Mouse (Mus musculus) liver, adult 2 months (tissue): ENCODE results near the gene Med11. TPM values are rescaled to one million over a fixed set of nuclear protein-coding genes. Genes with fewer than 3 reads are reported as not detected.
"Not testable (repeated sequence)": the region's sequence is repeated elsewhere in the genome, so short reads cannot be mapped to it uniquely, and the experiment has no call there.

Source experiments
- DNase-seq: peaks from one replicate; pipeline ENCODE4 v3.0.0-alpha.2; 2011; ENCODE audit warnings: low read depth, low spot score; ENCODE audit errors: extremely low read depth
- H3K27ac ChIP-seq: fragments of 200-500 bp; replicated peaks from 2 replicates; pipeline ENCODE4 v1.5.1; 2012; ENCODE audit warnings: low read depth, mild to moderate bottlenecking, control low read depth, inconsistent platforms, low read length; ENCODE audit not compliant: insufficient read depth
- H3K27me3 ChIP-seq: fragments of 200-500 bp; 2 replicates; pipeline ENCODE4 v1.6.1; 2012; ENCODE audit warnings: mild to moderate bottlenecking, moderate library complexity, low read length, inconsistent platforms; ENCODE audit not compliant: control insufficient read depth, insufficient read depth
- H3K36me3 ChIP-seq: fragments of 200-500 bp; 2 replicates; pipeline ENCODE4 v1.6.1; 2012; ENCODE audit warnings: low read length, inconsistent platforms; ENCODE audit not compliant: control insufficient read depth, insufficient read depth
- H3K4me1 ChIP-seq: fragments of 200-500 bp; 2 replicates; pipeline ENCODE4 v1.6.1; 2011; ENCODE audit warnings: low read length; ENCODE audit not compliant: control insufficient read depth, insufficient read depth
- H3K4me3 ChIP-seq: fragments of 200-500 bp; 2 replicates; pipeline ENCODE4 v1.5.1; 2011; ENCODE audit warnings: low read depth, mild to moderate bottlenecking, control low read depth, low read length, moderate library complexity; ENCODE audit not compliant: insufficient read depth
- H3K79me2 ChIP-seq: fragments of 200-500 bp; 2 replicates; pipeline ENCODE4 v1.6.1; 2012; ENCODE audit warnings: inconsistent platforms, mild to moderate bottlenecking, low read length, moderate library complexity; ENCODE audit not compliant: control insufficient read depth, insufficient read depth
- H3K9ac ChIP-seq: fragments of 200-500 bp; 2 replicates; pipeline ENCODE4 v1.6.1; 2012; ENCODE audit warnings: low read depth, mild to moderate bottlenecking, control low read depth, inconsistent platforms, low read length
- CTCF ChIP-seq: fragments of 200-500 bp; IDR thresholded peaks from 2 replicates; pipeline ENCODE4 v1.5.1; 2011; ENCODE audit warnings: low read depth, low read length, control low read depth
- POLR2A ChIP-seq: fragments of 200-500 bp; IDR thresholded peaks from 2 replicates; pipeline ENCODE4 v1.6.1; 2011; ENCODE audit warnings: low read length, control low read depth; ENCODE audit not compliant: insufficient read depth; ENCODE audit errors: extremely low read depth
- WGBS: fragments of 180-500 bp; shearing (Covaris S2); methylation state at CpG from one replicate; pipeline ENCODE4 v1.1.7; 2018; 5-methylcytosine and 5-hydroxymethylcytosine counted together
- polyA plus RNA-seq: library from polyadenylated mRNA; depleted of rRNA; stranded (reverse); fragments of >200 nt; gene quantifications from 2 replicates; pipeline ENCODE4 v1.2.3, GENCODE M21; 2012
- total RNA-seq: library from RNA; depleted of rRNA; stranded (reverse); fragments of >200 nt; gene quantifications from 2 replicates; pipeline ENCODE4 v1.2.3, GENCODE M21; 2014

Med11 gene
- total and polyA plus RNA-seq, 2 experiments = 10.4 to 11.2 TPM

DNA sequence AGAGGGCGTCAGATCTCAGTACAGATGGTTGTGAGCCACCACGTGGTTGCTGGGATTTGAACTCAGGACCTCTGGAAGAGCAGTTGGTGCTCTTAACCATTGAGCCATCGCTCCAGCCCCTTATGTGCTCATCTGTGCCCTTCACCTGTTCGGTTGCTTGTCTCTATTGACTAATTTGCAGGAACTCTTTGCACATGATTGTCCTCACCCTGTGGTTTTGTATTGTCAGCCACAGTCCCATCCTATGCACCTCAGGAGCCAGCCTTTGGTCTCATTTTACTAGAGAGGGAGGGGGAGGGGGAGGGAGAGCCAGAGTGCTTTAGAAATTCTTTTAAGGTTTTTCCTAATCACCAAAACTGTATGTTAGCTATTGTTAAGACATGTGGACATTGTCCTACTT, 33.5 kb upstream of the Med11 start:
- H3K36me3 ChIP-seq = no peaks in the 10 kb centered on the region
- H3K79me2 ChIP-seq = no peaks in the 10 kb centered on the region
- H3K4me1 ChIP-seq = no peaks in the 10 kb centered on the region
- H3K27me3 ChIP-seq = no peaks in the 10 kb centered on the region
- no peak for DNase-seq
- TF ChIP-seq CTCF = no peak
- TF ChIP-seq POLR2A = no peak
- no peak overlapping the region for H3K9ac ChIP-seq
- 73% methylated on average over 4 of the region's 4 CpGs for WGBS
- H3K4me3 ChIP-seq = no peak overlapping the region
- H3K27ac ChIP-seq = no peak overlapping the region

DNA sequence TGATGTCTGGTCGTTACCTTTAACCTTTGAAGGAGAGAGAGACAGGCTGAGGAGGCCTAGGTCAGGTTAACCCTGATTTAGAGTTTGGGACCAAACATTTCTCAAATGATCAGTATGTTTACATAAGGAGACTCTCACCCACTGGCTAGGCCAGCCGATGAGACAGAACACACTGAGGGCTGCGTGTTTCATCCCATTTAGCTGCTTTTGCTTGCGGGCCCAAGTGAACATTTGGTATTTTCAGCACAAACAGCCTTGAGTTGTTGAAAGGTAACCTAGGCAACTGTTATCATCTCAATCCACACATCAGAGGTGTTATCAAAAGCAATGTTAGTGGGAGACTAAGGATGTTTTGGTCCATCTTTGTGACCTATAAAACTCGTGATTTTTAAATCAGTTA, 32.2 kb upstream of the Med11 start:
- Histone ChIP-seq H3K36me3 (no peaks in the 10 kb centered on the region), H3K4me1 (no peaks in the 10 kb centered on the region), H3K4me3 (no peak overlapping the region), H3K79me2 (no peaks in the 10 kb centered on the region), H3K27ac (no peak overlapping the region), H3K27me3 (no peaks in the 10 kb centered on the region), H3K9ac (no peak overlapping the region)
- TF ChIP-seq POLR2A = no peak
- TF ChIP-seq CTCF = no peak
- DNase-seq = no peak
- 44% methylated on average over 5 of the region's 5 CpGs for WGBS

- not testable (repeated sequence) for H3K36me3 ChIP-seq, H3K4me1 ChIP-seq, H3K79me2 ChIP-seq, H3K4me3 ChIP-seq, H3K27ac ChIP-seq, H3K27me3 ChIP-seq, H3K9ac ChIP-seq, DNase-seq
- 84% methylated on average over 6 of the region's 6 CpGs for WGBS
Observed at GRCm38 (mm10) chr11:70426598-70426997, 25.1 kb upstream of the Med11 start.

DNA sequence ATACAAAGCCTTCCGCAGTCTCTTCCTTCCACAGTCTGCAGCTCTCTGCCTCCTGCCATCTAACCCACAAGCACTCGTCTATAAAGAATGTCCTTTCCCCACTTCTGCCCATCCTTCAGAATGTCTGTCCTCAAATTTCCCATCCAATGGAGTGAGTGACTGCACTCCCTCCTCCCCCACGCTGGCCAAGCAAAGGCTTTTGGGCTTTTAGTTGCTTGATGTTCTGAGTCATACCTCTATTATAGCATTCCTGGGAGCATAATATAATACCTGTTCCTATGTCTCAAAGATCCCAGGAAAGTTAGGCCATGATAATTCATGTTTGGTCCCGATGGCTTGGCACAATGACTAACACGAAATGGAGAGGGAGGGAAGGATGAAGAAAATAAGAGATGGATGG, 20.1 kb upstream of the Med11 start:
- H3K4me1 ChIP-seq = peaks cover 2% of the 10 kb centered on the region; the same call in 1 of the 2 replicates
- no peaks in the 10 kb centered on the region for H3K27me3 ChIP-seq
- WGBS = 52% methylated on average over 5 of the region's 5 CpGs
- no peak overlapping the region for H3K9ac ChIP-seq
- H3K27ac ChIP-seq = no peak overlapping the region
- no peaks in the 10 kb centered on the region; the same call in 1 of the 2 replicates for H3K36me3 ChIP-seq
- no peak for DNase-seq
- no peak overlapping the region for H3K4me3 ChIP-seq
- TF ChIP-seq POLR2A = no peak
- TF ChIP-seq CTCF = no peak
- 0 out of 2 replicates have a peak, but pooled peaks cover 6% of the 10 kb centered on the region for H3K79me2 ChIP-seq

GRCm38 (mm10) chr11:70432048-70432894, 19.4 kb upstream of the Med11 start, which contains the start of gene Arrb2:
TSS of gene Arrb2 (plus strand) at chr11:70432635.
- Histone ChIP-seq H3K9ac (peak within 1 kb of the TSS; percentile 87), H3K79me2 (0 out of 2 replicates have a peak, but pooled peaks cover 6% of the 10 kb centered on the region), H3K27ac (peak within 1 kb of the TSS; percentile 87), H3K36me3 (peaks cover 1% of the 10 kb centered on the region), H3K4me3 (peak within 1 kb of the TSS; percentile 82), H3K27me3 (no peaks in the 10 kb centered on the region), H3K4me1 (peaks cover 2% of the 10 kb centered on the region; the same call in 1 of the 2 replicates)
- peak; percentile 73 for TF ChIP-seq POLR2A
- peak; percentile 78 for TF ChIP-seq CTCF
- WGBS = under 1% methylated on average over 75 of the region's 75 CpGs
- DNase-seq = peak; percentile 96

DNA sequence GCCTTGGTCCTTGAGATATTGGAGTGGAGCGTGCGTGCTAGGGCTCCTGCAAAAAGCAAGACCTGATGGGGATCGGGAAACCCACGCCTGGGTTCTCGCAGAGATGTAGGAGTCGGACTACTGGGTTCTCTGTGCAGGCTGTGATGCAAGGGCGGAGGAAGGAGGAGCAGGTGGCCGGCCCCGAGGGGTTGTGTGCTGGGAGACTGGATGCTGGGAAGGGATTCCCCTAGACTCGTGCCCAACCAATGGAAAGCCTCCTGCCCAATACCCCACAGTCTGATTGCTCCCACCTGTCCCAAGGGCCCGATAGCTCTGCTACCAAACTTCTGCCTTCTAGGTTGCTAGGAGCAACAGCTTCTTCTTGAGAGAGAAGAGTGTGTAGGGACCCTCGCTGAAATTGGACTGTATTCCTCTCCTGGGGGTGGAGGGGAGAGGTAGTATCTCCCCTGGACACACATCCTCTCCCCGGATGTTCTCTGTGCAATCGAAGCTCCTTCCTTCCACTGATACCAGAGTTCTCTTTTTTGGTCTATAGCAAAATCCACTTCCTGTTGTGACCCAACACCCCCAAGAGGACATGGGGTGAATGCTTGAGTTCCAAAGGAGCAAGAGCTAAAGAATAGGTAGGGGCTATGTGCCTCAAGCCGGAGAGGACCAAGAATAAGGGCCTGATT, 18.7 kb upstream of the Med11 start:
- Histone ChIP-seq H3K27me3 (no peaks in the 10 kb centered on the region), H3K4me3 (peak overlapping the region; percentile 82), H3K79me2 (0 out of 2 replicates have a peak, but pooled peaks cover 6% of the 10 kb centered on the region), H3K4me1 (peaks cover 2% of the 10 kb centered on the region; the same call in 1 of the 2 replicates), H3K36me3 (peaks cover 1% of the 10 kb centered on the region), H3K27ac (peak overlapping the region; percentile 87), H3K9ac (peak overlapping the region; percentile 87)
- WGBS = 18% methylated on average over 15 of the region's 15 CpGs
- DNase-seq = peak; percentile 32
- TF ChIP-seq CTCF = no peak
- TF ChIP-seq POLR2A = no peak
